Mouse (Mus musculus): ENCODE data around the gene Pex7.

Pex7 gene

DNA sequence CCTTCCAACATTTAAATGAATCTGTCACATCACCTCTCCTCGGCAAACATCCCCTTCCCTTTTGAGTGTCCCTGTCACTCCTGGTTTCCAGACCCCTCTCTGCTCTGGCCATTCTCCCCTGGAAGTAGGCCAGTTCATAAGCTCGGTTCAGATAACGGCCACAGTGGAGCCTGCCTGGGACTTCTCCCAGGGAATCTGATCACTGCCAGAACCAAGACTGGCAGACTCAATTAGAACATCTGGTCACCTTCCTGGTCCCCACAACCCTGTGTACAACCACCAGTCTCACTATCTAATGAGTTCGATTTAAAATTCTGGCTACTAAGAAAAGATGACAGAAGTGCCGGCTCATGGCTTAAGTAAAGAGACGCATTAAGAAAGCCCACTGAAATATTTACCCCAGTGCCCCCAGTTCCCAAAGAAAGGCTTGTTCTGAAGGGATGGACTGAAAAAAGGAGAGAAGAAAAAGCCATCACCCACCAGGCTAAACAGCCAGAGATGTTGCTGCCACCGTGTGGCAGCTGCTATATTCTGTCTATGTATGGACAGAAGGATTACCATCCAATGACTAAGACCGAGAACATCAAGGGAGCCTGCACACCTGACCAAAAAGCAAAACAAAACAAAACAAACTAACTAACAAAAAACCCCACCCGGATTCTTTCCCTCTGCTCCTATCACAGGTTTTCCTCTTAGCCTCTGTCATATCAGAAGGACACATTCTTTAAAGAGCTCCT is 95.9 kb downstream of the Pex7 start:
- no peak for DNase-seq (ENCODE audit: low spot score in 2 of 2)

DNA sequence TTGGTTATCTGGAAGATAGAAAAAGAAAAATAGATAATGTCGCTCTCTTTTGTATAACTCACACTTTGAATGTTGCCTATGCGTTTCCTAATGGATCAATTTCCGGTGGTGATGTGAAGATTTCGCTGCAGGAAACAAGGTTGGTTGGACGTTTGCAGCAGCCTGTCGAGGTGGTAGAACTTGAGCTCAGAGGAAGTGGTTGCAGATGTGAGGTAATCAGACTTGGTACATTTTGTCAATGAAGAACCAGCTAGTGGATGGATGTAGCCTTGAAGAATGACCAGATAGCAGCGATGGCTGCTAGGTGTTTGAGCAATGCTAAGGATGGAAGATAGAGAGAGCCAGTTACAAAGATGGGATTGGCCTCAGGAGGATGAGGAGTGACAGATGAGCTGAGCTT is 102.7 kb downstream of the Pex7 start:
- peak in 1 of 2 experiments; percentile 7 for DNase-seq (ENCODE audit: low spot score in 2 of 2)
